Mouse (Mus musculus) v-Abl transformed pro-B cells (cell line): ENCODE measurements around the gene Wscd1.

ENCODE experiments used
- in situ Hi-C, 2 experiments: fragments of 400-800 bp; cut with MboI; formaldehyde crosslinking; loops; one replicate each; pipeline ENCODE4 v1.15.1; 2025; ENCODE audit not compliant: unreplicated experiment in 2 of 2

Gene Wscd1

GRCm38 (mm10) chr11:71749671-71750070, at the start of gene Wscd1:
Gene Wscd1 (plus strand): TSS chr11:71749920.
- in situ Hi-C loops = no loop called here

- in situ Hi-C loops = no loop called here
These were observed 21.7 kb upstream of the Wscd1 start for GRCm38 (mm10) chr11:71728066-71728465.

GRCm38 (mm10) chr11:71729287-71729686, 20.4 kb upstream of the Wscd1 start:
- in situ Hi-C loops = no loop called here

GRCm38 (mm10) chr11:71733771-71734170, 15.9 kb upstream of the Wscd1 start:
- in situ Hi-C loops = no loop called here

- in situ Hi-C loops = no loop called here
These were observed 12.6 kb upstream of the Wscd1 start for GRCm38 (mm10) chr11:71737106-71737505.

GRCm38 (mm10) chr11:71738501-71739045, 11.1 kb upstream of the Wscd1 start:
- in situ Hi-C loops = no loop called here

GRCm38 (mm10) chr11:71745875-71746274, 3.8 kb upstream of the Wscd1 start:
- in situ Hi-C loops = no loop called here

- in situ Hi-C loops = no loop called here
These were observed 2.0 kb upstream of the Wscd1 start for GRCm38 (mm10) chr11:71747719-71748118.

- in situ Hi-C loops = no loop called here
These were observed 934 bp downstream of the Wscd1 start for GRCm38 (mm10) chr11:71750534-71751173.

- in situ Hi-C loops = no loop called here
These were observed 1.5 kb downstream of the Wscd1 start for GRCm38 (mm10) chr11:71751174-71751611.

- in situ Hi-C loops = no loop called here
These were observed 2.0 kb downstream of the Wscd1 start for GRCm38 (mm10) chr11:71751689-71752088.

- in situ Hi-C loops = no loop called here
These were observed 2.9 kb downstream of the Wscd1 start for GRCm38 (mm10) chr11:71752626-71753025.

- in situ Hi-C loops = no loop called here
These were observed 5.4 kb downstream of the Wscd1 start for GRCm38 (mm10) chr11:71755115-71755514.

- in situ Hi-C loops = no loop called here
These were observed 6.6 kb downstream of the Wscd1 start for GRCm38 (mm10) chr11:71756325-71756724.

GRCm38 (mm10) chr11:71758211-71759110, 8.7 kb downstream of the Wscd1 start:
- in situ Hi-C loops = no loop called here

- in situ Hi-C loops = no loop called here
These were observed 11.3 kb downstream of the Wscd1 start for GRCm38 (mm10) chr11:71760991-71761390.

- in situ Hi-C loops = no loop called here
These were observed 13.4 kb downstream of the Wscd1 start for GRCm38 (mm10) chr11:71763154-71763553.

- in situ Hi-C loops = no loop called here
These were observed 14.0 kb downstream of the Wscd1 start for GRCm38 (mm10) chr11:71763651-71764275.

GRCm38 (mm10) chr11:71764743-71765142, 15.0 kb downstream of the Wscd1 start:
- in situ Hi-C loops = no loop called here

GRCm38 (mm10) chr11:71765335-71765734, 15.6 kb downstream of the Wscd1 start:
- in situ Hi-C loops = no loop called here

GRCm38 (mm10) chr11:71766380-71766779, 16.7 kb downstream of the Wscd1 start:
- in situ Hi-C loops = no loop called here
